Mouse (Mus musculus) MEL-GATA-1-ER (cell line): Measurements from ENCODE around the gene Rasa3.

Experiments
- DNase-seq: peaks from one replicate; pipeline ENCODE4 v3.0.0-alpha.2; 2012; ENCODE audit warnings: low read depth; ENCODE audit errors: extremely low read depth

Gene Rasa3

GRCm38 (mm10) chr8:13685674-13686314 is 8.4 kb upstream of the Rasa3 start:
- peak; percentile 71 for DNase-seq

GRCm38 (mm10) chr8:13684131-13684530 is 6.7 kb upstream of the Rasa3 start:
- no peak for DNase-seq

GRCm38 (mm10) chr8:13678182-13678581 is 779 bp upstream of the Rasa3 start:
- peak; percentile 55 for DNase-seq

DNA sequence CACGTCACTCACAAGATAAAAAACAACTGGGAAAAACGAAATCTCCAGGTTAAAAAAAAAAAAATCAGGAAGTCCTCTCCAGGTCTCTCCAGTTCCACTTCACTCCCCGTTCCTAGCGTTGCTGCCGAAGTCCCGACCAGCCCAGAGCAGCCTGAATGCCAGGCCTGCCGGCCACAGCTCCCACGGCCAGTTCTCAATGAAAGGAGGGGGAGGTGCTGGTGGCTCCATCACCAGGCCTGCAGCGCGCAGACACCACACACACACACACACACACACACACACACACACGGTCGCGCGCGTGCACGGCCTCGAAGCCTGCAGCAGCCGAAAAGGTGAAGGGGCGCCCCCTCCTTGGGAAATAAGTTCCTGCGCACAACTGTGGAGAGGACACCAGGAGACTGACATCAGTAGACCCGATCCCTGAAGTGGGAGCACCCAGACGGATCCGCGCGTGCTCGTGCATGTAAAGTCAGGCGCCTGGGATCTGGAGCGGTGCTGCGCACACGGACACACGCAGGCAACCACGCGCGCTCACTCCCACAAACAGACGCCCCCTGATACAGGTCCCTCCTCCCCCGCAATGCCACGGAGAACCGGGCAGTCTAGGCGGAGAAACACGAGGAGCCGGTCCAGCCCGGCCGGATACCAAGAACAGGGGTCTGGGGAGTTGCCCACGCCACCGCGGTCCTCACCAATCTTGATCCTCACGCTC is 546 bp downstream of the Rasa3 start:
- no peak for DNase-seq

- peak; percentile 44 for DNase-seq
These were observed 1.1 kb downstream of the Rasa3 start for GRCm38 (mm10) chr8:13676302-13676700.

GRCm38 (mm10) chr8:13675524-13675923 is 1.9 kb downstream of the Rasa3 start:
- DNase-seq, result no peak

- no peak for DNase-seq
These were observed 2.3 kb downstream of the Rasa3 start for GRCm38 (mm10) chr8:13675121-13675520.

- peak; percentile 72 for DNase-seq
These were observed 3.0 kb downstream of the Rasa3 start for GRCm38 (mm10) chr8:13674294-13675010.

DNA sequence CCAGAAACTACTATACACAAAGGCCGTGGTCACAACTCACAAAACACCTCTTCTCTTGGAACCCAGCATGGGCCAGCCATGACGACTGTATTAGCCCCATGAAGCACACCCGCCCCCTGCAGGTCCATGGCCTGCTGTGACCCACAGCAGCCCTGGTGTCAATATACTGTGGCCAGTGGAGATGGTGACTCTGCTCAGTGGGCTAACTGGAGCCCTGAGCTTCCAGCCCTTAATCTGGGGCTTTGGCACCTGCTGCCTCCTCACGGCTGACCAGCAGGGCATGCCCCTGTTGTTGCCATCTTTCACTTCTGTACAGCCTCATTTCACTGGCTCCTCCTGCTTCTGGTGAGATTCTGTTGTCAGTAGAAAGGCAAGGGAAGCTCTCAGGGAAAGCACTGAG is 4.2 kb downstream of the Rasa3 start:
- no peak for DNase-seq

DNA sequence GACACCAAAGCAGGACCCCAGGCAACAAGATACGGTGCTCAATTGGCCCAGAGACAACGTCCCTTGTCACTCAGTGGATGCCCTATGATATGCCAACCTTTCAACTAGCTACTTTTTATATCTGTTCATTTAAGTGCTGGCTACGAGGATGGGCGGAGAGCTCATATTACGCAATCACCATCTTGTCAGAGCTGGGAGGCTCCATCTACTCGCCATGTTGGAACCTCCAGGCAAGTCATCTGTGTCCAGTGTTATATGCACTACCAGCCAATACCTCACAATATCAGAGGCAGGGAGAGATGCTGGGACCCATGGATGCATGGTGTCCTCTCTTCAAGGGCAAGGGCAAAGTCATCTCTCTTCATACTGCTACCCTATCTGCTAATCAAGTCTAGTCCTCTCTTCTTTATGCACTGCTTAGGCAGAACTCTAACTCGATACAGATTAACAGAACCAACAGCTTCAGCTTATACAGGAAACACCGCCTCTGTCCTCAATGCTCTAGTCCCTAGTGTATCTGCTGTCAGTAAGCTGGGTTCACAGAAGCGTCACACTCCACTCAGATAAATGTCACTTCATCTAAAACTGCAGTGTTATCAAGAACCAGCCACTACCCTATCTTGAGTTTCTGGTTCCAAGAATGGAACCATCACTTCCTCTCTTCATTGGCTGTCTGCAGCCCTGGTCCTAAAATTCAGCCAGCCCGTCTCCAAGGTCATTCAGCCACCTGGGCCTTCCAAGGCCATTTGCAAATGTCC is 6.0 kb downstream of the Rasa3 start:
- peak; percentile 85 for DNase-seq

DNA sequence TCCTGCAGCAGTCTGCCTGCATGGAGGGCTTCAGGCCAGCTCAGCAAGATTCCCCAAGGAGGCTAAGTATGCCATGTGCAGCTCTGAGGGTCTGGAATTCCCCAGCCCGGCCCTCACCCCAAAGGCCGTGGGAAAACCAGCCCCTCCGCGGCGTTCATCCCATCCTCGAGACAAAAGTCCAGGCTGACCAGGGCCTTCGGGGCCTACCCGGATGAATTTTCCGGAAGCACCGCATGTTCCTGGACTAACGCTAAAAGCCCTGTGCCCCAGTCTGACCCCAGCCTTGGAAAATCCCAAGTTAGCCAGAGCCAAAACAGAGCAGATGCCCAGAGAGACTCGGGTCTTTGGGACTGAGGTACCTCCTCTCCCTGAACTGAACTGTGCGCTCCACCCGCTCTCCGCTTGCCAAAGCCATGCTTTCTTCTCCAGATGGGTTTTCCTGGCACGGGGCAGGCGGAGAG is 7.4 kb downstream of the Rasa3 start:
- DNase-seq, result no peak

- no peak for DNase-seq
These were observed 9.0 kb downstream of the Rasa3 start for GRCm38 (mm10) chr8:13668367-13668766.

DNA sequence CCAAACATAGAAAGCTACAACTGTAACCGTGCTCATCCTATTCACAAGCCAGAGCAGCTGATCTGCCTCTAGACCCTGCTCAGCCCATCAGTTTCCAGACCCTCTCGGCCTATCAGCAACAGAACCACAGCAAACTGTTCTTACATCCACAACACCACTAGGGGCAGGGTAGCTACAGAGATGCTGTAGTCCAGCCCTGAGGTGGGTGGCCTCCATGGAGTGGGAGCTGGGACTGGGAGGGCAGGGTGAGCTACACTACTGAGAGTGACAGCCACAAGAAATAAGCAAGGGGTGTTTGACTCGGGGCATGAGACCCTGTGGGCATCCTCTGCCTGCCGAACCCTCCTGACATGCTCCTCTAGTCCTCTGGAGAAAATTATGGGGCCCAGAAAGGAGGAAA is 9.5 kb downstream of the Rasa3 start:
- DNase-seq, result no peak

- no peak for DNase-seq
These were observed 11.5 kb downstream of the Rasa3 start for GRCm38 (mm10) chr8:13665944-13666343.

DNA sequence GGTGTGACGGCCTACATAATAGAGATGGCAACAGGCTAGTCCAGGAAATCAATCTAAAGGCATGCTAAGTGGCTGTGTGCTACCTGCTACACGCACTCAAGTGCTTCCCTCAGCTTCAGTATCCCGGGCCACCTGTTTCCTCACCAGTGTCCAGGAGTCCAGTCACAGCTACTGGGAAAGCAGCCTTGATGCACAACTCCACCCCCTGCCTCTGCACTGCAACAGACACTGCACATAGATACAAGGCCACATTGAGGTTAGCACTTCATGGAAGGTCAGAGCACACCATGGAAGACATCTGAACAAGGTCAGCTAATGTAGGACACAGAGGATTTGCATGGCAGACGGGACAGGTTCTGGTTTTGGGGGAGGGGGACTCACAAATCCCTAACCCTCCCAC is 11.9 kb downstream of the Rasa3 start:
- DNase-seq, result no peak

GRCm38 (mm10) chr8:13664711-13665210 is 12.6 kb downstream of the Rasa3 start:
- no peak for DNase-seq

DNA sequence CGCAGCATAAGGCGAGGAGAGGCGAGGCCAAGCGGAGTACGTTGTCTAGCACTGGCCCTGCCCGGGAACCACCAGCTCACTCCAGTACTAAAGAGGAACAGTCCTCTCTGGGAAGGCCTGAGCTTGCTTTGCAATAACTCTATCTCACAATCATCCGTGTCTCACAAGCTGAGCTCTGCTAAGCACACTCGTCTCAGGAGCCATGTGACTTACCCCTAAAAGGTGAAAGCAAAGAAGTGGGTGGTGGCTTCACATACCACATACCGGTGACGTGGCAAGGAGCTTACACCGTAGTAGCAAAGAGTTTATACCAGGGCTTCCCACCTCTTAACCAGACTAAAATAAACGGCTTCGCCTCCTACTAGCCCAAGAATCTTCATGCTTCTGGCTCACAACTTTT is 17.1 kb downstream of the Rasa3 start:
- DNase-seq, result no peak

DNA sequence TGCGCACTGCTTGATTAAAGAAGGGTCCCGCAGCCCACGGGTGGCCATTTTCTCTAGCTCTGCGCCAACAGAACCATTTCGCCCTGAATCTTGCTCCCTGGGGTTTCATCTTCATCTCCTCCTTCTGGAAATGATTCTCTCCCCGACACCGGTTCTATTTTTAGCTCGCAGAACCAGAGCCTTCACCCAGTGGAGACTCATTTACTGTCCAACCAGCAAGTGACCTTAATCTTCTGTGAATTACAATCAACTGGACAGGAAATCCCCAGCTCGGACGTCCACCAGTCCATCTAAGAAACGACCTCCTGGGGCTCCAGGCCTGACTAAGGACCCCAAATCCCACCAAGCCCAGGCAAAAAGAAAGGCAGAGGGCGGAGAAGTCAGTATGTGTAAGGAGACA is 19.9 kb downstream of the Rasa3 start:
- no peak for DNase-seq

GRCm38 (mm10) chr8:13655033-13655351 is 22.4 kb downstream of the Rasa3 start:
- DNase-seq, result no peak

- no peak for DNase-seq
These were observed 22.9 kb downstream of the Rasa3 start for GRCm38 (mm10) chr8:13654350-13655032.
